Mouse (Mus musculus) gastrocnemius, postnatal 25 days (tissue): Measurements from ENCODE around the gene Rps4x. TPM values are rescaled to one million over a fixed set of nuclear protein-coding genes. Genes with fewer than 3 reads are reported as not detected.
"Not testable (repeated sequence)": the region's sequence is repeated elsewhere in the genome, so short reads cannot be mapped to it uniquely, and the experiment has no call there.

Experiments used
- DNase-seq: peaks from one replicate; pipeline ENCODE4 v3.0.0; 2022
- long read RNA-seq, 2 experiments: library from polyadenylated mRNA; stranded (forward); transcript quantifications; one replicate each; pipeline ENCODE4 v2.0.0; 2021
- total RNA-seq, 2 experiments: library from RNA; stranded (reverse); gene quantifications; 1 replicate in 1 of 2; 2 replicates in 1 of 2; pipeline ENCODE4 v1.2.3; 2021

Rps4x gene
- total RNA-seq, result 100 to 1,000 TPM; 435 to 498 TPM
- long read RNA-seq, experiment 1, transcript Rps4x-201 (7 exons, 975 nt), result major isoform, 383 of 426 reads
- long read RNA-seq, experiment 1, partial matches to known transcripts, result 40 of 426 reads
- long read RNA-seq, experiment 1, other reads (novel, unspliced or antisense), result 1 of 426 reads
- long read RNA-seq, experiment 2, transcript Rps4x-201 (7 exons, 975 nt), result major isoform, 286 of 332 reads
- long read RNA-seq, experiment 2, partial matches to known transcripts, result 25 of 332 reads
- long read RNA-seq, experiment 2, other reads (novel, unspliced or antisense), result 17 of 332 reads

DNA sequence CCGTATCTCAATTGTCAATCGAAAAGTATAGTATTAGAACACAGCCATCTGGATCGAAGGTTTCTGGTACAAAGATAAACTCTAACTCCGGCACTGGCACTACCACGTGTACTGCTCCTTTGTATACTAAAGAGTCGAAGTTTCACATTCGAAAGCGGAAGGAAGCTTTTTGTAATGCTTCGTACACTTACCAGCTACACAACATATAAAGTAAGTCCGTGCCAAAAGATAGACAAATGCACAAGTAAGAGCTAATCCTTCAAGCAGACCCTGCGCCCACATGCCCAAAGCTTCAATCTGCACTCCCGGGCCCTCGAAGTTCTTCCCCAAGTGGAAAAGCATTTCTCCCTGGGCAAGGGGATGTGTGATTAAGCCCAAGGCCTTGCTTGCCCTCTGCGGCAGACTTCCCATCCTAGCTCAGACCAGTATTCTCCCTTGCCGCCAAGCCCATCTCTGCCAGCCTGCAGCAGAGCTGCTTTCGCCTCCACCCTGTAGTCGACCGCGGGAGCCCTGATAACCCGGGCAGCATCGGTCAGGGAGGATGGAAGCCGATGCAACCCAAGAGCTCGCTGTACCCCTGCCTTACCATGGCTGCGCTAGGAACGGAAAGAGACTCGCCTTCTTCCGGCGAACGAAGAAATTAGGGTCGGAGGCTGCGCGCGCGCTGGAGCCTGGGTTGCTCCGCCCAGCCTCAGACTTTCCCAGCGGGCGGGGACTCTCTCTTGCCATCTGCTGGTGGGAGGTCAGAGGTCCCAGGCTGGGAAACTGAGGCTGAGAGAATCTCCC lies at the start of gene Rps4x:
Gene Rps4x (minus strand): TSS at position 683 of the 786 bp plus-strand sequence.
- peak; percentile 76 for DNase-seq

GRCm38 (mm10) chrX:102219126-102219525 lies 29.9 kb upstream of the Rps4x start:
- DNase-seq, result no peak

GRCm38 (mm10) chrX:102215356-102215755 lies 26.2 kb upstream of the Rps4x start:
- DNase-seq, result not testable (repeated sequence)

DNA sequence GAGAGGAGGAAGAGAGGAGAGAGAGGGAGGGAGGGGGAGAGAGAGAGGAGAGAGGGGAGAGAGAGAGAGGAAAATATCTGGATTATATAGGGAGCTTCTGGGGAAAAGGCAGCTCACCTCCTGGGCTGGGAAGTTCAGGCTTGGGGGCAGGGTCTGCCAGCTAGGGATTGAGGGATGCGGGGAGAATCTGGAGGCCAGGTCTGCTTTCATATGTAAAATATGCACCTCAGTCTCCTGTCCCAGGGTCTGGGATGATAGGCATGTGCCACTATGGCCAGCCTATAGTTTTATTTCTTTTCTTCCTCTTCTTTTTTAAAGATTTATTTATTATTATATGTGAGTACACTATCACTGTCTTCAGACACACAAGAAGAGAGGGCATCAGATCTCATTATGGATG lies 1.6 kb upstream of the Rps4x start:
- no peak for DNase-seq

GRCm38 (mm10) chrX:102189581-102189980 lies 387 bp upstream of the Rps4x start:
- no peak for DNase-seq

- DNase-seq, result no peak
These were observed 2.0 kb downstream of the Rps4x start for GRCm38 (mm10) chrX:102187023-102187699.

- DNase-seq, result no peak
These were observed 6.6 kb downstream of the Rps4x start for GRCm38 (mm10) chrX:102182575-102182974.

- DNase-seq, result no peak
These were observed 13.5 kb downstream of the Rps4x start for GRCm38 (mm10) chrX:102175538-102176287.

GRCm38 (mm10) chrX:102170900-102171299 lies 18.3 kb downstream of the Rps4x start:
- no peak for DNase-seq

- DNase-seq, result no peak
These were observed 19.1 kb downstream of the Rps4x start for GRCm38 (mm10) chrX:102170135-102170534.

DNA sequence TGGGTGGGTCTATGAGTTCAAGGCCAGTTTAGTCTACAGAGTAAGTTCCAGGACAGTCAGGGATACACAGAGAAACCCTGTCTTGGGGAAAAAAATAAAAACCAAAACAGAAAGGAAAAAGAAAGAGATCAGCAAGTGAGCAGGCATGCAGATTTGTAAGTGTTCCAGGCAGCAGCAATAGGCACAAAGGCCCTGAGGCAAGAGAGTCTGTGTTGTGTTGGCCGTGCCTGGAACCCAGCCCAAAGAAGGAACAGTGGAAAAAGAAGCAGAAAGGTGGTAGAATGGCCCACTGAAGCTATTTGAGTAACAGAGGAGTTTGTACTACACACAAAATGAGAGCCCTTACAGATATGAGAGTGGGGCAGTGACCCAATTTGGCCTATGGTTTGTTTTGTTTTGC lies 19.5 kb downstream of the Rps4x start:
- DNase-seq, result no peak

- DNase-seq, result no peak
These were observed 22.2 kb downstream of the Rps4x start for GRCm38 (mm10) chrX:102166986-102167385.

DNA sequence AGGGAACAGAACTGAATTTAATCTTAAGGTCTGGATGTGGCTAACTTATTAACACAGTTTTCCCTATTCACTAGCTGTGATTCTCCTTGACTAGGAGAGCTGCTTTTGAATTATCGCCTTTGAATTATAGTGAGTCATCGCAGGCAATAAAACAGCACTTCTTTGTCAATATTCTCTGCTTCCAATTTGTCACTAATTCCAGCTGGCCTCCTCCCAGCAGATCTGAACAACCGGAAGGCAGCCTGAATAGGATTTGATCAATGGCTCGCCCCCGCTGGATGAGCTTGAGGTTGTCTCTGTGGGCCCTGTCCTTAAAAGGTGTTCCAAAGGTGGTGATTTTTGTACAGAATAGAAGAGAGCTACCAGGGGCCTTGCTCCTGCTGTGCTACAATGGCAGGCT lies 22.7 kb downstream of the Rps4x start:
- DNase-seq, result no peak

GRCm38 (mm10) chrX:102163529-102163928 lies 25.7 kb downstream of the Rps4x start:
- DNase-seq, result peak; percentile 35

DNA sequence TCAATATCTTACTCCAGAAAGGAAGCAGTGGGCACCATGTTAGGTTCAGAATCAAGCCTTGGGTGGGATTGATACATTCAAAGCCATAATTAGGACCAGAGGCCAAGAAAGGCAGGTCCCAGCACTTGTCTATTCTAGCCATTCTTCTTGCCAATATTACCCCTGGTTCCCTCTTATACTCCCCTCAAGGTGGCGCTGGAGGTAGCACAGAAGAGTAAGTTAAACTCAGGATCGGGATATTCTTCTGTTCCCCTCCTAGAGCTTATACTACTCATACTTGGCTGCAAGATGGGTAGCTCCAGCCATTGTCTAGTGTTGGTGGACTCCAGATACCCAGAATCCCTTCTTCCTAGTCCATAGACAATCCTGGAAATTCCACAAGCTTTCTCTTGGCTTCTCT lies 26.1 kb downstream of the Rps4x start:
- DNase-seq, result no peak

DNA sequence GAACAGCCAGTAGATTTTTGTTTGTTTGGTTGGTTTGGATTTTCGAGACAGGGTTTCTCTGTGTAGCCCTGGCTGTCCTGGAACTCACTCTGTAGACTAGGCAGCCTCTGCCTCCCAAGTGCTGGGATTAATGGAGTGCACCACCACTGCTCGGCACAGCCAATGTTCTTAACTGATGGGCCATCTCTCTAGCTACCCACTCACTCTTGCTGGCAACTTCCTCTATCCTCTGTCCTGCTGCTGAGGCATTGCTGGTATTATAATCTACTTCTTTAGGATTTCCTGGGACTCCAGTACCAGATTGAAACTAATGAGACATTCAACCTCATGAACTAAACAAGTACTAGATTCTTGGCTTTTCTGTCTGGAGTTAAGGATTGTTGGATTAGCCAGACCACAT lies 28.7 kb downstream of the Rps4x start:
- DNase-seq, result no peak

DNA sequence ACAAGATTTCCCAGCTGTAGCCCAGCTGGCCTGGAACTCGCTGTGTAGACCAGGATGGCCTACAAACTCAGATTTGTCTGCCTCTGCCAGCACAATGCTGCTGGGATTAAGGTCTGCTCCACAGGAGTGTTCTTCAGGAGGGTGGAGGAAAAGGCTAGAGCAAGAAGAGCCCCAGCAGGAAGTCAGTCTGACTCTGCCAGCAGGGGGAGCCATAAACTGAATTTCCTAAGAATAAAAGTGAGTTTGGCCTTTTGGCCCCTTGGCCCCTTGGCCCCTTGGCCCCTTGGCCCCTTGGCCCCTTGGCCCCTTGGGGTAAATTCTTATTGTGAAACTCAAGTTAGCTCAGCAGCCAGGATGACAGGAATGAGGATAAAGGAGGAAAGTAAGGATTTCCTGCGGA lies 29.4 kb downstream of the Rps4x start:
- DNase-seq, result peak; percentile 6

DNA sequence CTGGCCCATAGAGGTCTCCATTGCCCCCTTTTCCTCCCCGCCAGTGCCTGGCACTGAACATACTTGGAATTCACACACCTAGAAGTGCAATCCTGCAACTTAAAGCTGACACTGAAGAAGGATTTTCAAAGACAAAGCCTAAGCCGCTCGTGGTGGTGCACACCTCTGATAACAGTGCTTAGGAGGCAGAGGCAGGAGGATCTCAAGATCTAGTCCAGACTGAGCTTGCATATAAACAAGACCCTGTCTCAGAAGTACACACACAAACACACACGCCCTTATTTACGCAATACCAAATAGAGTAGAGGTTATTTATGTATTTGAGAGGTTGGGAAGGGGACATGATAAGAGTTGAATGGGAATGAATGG lies 31.8 kb downstream of the Rps4x start:
- DNase-seq, result no peak

DNA sequence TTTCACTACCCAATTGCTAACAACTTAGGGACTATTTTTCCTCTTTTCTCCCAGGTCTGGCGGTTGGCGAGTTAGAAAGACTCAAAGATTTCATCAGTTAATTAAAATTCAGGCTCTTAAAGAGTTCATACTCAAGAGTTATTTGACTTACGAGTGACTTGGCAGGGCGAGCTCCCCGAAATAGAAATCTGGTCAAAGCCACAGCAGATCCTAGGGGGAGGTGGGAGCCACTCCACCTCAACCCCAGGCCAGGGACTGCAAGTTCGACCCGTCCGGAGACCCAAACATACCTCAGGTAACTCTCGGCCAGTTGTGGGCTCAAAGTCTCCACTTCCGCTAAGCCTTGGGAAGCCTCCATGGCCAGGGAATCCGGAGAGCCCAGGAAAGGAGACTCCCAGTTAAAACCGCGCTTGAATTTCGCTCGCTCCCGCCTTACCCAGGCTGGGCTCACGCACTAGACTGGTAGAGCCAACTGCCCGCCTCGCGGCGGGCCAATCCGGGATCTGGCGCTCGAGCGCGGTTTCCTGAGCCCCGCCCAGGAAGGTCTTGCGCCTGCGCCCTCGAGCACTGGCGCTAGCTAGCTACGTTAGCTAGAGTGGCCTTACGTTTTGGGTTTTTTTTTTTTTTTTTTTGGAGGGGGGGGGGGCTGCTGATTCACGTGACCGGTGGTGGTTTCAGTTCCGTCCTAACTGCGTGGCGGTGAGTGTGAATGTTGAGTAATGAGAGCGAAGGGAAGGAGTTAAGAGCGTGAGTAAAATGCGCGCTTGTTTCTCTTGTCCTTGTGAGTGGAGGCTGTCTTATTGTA lies 32.4 kb downstream of the Rps4x start, which contains the start of gene Ercc6l:
Gene Ercc6l (minus strand): TSS at position 474 of the 805 bp plus-strand sequence.
- DNase-seq, result peak; percentile 90

- no peak for DNase-seq
These were observed 48.0 kb downstream of the Rps4x start for GRCm38 (mm10) chrX:102141157-102141556.
